Mouse (Mus musculus) megakaryocyte, embryonic 14.5 days (primary cell): ENCODE data around the gene Zmat5.

ENCODE experiments used
- FLI1 ChIP-seq: IDR thresholded peaks from 2 replicates; pipeline ENCODE4 v1.6.1; 2012; ENCODE audit warnings: low read length, inconsistent platforms, mixed read lengths
- GATA1 ChIP-seq: IDR thresholded peaks from 3 replicates; pipeline ENCODE4 v1.6.1; 2012; ENCODE audit warnings: mixed read lengths, low read length, inconsistent platforms, borderline replicate concordance

DNA sequence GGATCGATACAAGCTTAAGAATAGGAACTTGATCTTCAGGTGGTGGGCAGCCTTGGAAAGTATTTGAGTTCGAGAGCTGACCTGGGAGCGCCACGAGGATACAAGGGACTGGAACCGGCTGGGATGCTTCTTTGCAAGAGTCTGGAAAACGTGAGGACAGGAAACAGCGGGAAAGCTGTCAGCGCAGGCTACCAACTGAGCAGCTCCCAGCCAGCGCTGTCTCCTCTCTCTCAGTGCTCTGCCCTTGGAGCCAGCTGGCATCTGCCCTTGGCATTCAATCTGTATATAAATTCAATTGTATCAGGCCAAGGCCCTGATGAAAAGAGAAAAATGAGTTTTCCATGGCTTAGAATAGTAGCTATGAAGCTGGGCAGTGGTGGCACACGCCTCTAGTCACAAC, 13.3 kb upstream of the Zmat5 start:
- TF ChIP-seq GATA1, result no peak
- no peak for TF ChIP-seq FLI1
